Mouse (Mus musculus): ENCODE measurements around the gene Gab3.
A peak's percentile ranks its signal among the peaks of the same experiment; 100 is the strongest.

Gene Gab3

GRCm38 (mm10) chrX:75084774-75085508, at the start of gene Gab3:
TSS of gene Gab3 (minus strand) at chrX:75085458.
- peak; percentile 42 for DNase-seq

DNA sequence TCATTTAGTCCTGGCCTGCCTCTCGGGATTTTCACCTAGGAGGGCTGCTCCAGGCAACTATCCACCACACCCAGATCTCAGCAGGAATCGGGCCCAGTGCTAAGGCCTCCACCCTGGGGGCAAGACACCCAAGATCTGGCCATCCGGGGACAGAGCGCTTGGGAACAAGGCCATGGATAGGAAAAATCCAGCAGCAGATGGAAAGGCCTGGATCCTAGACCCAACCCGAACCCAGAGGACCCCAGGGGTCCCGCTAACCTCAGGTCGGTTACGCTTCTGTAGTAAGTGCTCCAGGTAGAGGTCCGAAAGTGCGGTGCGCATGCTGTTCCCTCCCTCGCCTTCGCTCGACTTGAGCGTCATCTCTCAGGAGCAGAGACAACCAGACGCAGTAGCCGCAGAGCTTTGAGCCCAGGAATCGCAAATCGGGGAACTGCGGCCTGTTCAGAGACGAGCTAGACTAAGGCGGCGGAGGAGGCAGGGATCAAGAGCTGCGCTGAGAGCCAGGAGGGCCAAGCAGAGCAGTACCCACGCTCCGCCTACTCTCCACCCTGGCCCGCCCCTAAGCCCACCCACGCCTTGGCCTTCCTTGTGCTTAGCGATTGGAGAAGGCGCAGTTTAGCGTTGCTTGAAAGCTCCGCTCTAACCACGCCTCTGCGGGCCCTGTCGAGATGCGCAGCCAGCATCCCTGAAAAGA, 45.4 kb upstream of the Gab3 start, which contains the start of gene Mpp1:
Gene Mpp1, minus strand, starts transcription at position 550 of the 694 bp plus-strand sequence.
- DNase-seq: peak; percentile 77

GRCm38 (mm10) chrX:75129474-75129873, 44.2 kb upstream of the Gab3 start:
- DNase-seq: no peak

GRCm38 (mm10) chrX:75128333-75128980, 43.2 kb upstream of the Gab3 start:
- peak; percentile 9 for DNase-seq

- DNase-seq: no peak
Observed at GRCm38 (mm10) chrX:75126893-75127292, 41.6 kb upstream of the Gab3 start.

DNA sequence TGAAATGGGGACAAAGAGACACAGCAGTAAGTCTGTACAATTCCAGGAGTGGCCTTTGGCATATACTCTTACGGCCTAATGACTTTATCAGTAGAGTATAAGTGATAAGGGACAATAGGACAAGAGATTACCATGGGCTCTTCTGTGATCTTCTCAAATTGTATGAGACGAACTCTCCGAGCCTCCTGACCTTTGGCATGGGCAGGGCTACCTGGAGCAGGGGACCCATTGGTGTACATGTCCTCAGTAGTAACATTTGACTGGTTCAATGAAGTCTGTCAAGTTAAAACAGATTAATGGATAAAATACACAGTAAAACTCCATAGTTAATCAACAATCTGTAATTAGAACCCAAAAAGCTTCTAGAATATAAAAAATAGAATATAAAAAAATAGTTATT, 40.3 kb upstream of the Gab3 start:
- DNase-seq: no peak

DNA sequence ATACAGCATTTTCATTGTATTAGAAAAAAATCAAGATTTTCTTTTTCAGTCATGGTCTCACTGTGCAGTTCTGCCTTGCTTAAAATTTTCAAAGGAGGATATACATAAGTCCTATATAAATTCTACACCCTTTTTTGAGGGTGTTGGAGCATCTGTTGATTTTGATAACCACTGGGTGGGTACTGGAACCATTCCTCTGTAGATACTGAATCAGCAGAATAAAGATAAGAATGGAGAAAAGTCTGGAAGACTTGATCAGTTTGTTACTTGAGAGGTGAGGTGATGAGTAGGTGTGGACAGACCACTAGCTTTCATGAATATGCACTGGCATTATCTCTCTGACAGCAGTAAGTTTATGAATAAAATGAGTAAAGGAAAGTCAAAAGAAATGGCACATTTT, 30.3 kb upstream of the Gab3 start:
- no peak for DNase-seq

DNA sequence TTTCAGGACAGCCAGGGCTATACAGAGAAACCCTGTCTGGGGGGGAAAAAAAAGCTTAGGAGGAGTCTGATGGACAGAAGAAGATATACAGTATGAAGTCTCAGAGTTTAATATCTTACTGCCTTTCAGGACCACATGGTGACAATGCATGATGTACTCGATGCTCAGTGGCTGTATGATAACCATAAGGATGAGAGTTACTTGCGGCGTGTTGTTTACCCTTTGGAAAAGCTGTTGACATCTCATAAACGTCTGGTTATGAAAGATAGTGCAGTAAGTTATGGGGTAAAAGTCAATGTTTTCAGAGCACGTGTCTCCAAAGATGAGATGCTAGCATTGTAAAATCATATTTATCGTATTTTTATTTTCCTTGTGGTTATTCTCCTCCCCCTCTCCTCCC, 17.0 kb upstream of the Gab3 start:
- no peak for DNase-seq

GRCm38 (mm10) chrX:75098799-75099198, 13.5 kb upstream of the Gab3 start:
- no peak for DNase-seq

- DNase-seq: no peak
Observed at GRCm38 (mm10) chrX:75096163-75096770, 11.0 kb upstream of the Gab3 start.

DNA sequence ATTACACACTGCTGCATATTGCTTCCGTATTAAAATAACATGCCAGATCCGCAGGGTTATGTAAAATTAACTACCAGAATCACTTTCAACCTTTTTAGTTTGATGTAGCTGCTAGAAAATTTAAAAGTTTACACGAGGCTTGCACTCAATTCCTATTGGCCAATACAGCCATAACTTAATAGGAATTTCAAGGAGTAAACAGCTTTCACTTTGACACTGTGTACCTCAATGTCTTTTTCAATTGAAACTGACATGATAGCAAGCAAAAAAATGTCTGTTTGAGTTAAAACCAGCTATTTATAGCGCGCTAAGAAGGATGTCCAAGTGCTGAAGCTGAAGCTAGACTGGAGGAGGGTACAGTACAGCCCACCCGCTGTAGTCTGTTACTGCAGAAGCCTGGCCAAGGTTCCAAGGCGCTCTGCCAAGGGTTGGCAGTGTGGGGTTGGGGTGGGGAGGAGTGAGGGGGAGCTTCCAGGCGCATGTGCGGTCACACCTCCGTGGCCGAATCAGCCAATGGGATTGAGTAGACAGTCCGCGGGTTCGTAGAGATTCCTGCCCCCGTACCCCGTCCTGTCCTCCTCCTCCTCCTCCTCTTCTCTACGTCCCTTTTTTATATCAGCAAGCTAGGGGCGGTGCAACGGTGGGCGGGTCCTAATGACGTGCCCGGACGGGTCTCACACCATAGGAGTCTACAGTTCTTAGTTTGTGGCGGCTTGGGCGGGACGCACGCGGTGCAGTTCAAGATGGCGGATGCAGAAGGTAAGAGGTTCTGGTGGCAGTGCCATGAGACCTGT, 10.3 kb upstream of the Gab3 start, which contains the start of gene Dkc1:
Gene Dkc1, plus strand, starts transcription at position 486 of the 794 bp plus-strand sequence.
- DNase-seq: peak; percentile 96

DNA sequence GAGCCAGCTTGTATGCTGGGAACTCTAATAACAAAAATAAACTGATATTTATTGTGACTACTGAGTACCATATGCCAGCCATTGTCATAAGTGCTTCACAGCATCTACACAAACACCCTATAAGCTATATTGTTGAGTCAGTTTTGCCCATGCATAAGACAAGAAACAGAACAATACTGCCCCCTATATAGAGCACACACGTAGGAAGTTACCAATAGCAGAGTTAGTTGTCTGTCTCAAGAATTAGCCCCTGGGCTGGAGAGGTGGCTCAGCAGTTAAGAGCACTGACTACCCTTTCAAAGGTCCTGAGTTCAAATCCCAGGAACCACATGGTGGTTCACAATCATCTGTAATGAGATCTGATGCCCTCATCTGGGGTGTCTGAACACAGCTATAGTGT, 396 bp upstream of the Gab3 start:
- DNase-seq: no peak

- DNase-seq: no peak
Observed at GRCm38 (mm10) chrX:75083982-75084773, 1.1 kb downstream of the Gab3 start.

DNA sequence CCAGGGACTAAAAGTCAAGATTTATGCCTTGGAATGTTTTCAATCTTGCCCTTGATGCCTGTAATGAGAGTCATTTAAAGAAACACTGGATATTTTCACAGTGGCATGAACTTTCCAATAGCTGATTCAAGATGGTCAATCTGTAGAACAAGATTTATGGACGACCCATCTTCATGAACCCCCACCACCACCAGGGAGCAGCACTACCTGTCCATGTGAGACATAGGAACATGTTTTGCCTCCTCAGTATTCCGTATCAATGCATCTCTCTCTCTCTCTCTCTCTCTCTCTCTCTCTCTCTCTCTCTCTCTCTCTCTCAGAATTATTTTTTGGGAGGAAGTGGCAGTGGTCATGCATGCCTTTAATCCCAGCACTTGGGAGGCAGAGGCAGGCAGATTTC, 2.9 kb downstream of the Gab3 start:
- no peak for DNase-seq

GRCm38 (mm10) chrX:75056120-75056775, 29.0 kb downstream of the Gab3 start:
- peak; percentile 2 for DNase-seq

GRCm38 (mm10) chrX:75046921-75047635, 38.2 kb downstream of the Gab3 start:
- no peak for DNase-seq

DNA sequence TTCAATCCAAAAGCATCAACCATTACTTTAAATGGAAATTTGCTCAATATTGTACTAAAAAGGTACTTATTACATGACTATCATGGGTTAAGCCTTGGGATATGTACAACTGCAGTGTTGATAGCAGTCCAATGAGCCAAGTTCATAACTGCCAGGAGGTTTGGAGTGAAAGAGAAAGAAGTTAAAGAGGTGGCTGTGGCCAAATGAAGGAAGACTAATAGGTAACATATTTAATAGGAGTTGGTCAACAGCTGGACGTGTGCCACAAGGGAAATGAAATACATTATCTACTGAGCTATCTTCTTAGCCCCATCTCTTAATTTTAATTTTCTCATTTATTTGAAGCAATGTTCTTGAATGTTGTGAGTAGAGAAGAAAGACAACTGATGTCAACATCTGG, 39.3 kb downstream of the Gab3 start:
- no peak for DNase-seq

GRCm38 (mm10) chrX:75044595-75044994, 40.7 kb downstream of the Gab3 start:
- DNase-seq: no peak

- no peak for DNase-seq
Observed at GRCm38 (mm10) chrX:75036626-75037025, 48.6 kb downstream of the Gab3 start.

- no peak for DNase-seq
Observed at GRCm38 (mm10) chrX:75035162-75035561, 50.1 kb downstream of the Gab3 start.
